Mouse (Mus musculus): Measurements from ENCODE around the gene Nsmce1. TPM values are rescaled to one million over a fixed set of nuclear protein-coding genes. Genes with fewer than 3 reads are reported as not detected.

The Nsmce1 gene
- polyA plus RNA-seq, 1 experiment from 2014 or later, result 157 TPM

GRCm38 (mm10) chr7:125507279-125507678 lies 15.9 kb upstream of the Nsmce1 start:
- no peak overlapping the region for H3K9ac ChIP-seq
- H3K4me3 ChIP-seq, result no peak overlapping the region
- H3K9me3 ChIP-seq, result no peaks in the 10 kb centered on the region
- ATAC-seq (ENCODE audit: borderline replicate concordance, extremely low read depth, low FRiP score, low TSS enrichment), result no peak
- H3K4me1 ChIP-seq, result no peaks in the 10 kb centered on the region
- no peak overlapping the region for H3K4me2 ChIP-seq
- no peaks in the 10 kb centered on the region for H3K36me3 ChIP-seq
- no peak overlapping the region for H3K27ac ChIP-seq
- no peaks in the 10 kb centered on the region for H3K27me3 ChIP-seq
- 87% methylated on average over 2 of the region's 2 CpGs for WGBS

GRCm38 (mm10) chr7:125505568-125505967 lies 14.2 kb upstream of the Nsmce1 start:
- Histone ChIP-seq H3K27me3 (no peaks in the 10 kb centered on the region), H3K4me3 (no peak overlapping the region), H3K9ac (no peak overlapping the region), H3K27ac (no peak overlapping the region), H3K9me3 (no peaks in the 10 kb centered on the region), H3K36me3 (no peaks in the 10 kb centered on the region), H3K4me1 (no peaks in the 10 kb centered on the region), H3K4me2 (no peak overlapping the region)
- 70% methylated on average over 10 of the region's 10 CpGs for whole genome bisulfite sequencing
- ATAC-seq (ENCODE audit: borderline replicate concordance, extremely low read depth, low FRiP score, low TSS enrichment), result 0 out of 2 replicates have a peak, but pooled peaks have one; percentile 27

- H3K4me2 ChIP-seq, result no peak overlapping the region
- no peaks in the 10 kb centered on the region for H3K36me3 ChIP-seq
- H3K9me3 ChIP-seq, result no peaks in the 10 kb centered on the region
- 91% methylated on average over 5 of the region's 5 CpGs for WGBS
- no peak for ATAC-seq (ENCODE audit: borderline replicate concordance, extremely low read depth, low FRiP score, low TSS enrichment)
- no peaks in the 10 kb centered on the region for H3K27me3 ChIP-seq
- no peak overlapping the region for H3K27ac ChIP-seq
- H3K4me3 ChIP-seq, result no peak overlapping the region
- H3K9ac ChIP-seq, result no peak overlapping the region
- H3K4me1 ChIP-seq, result peaks cover 4% of the 10 kb centered on the region; the same call in 1 of the 2 replicates
Observed at GRCm38 (mm10) chr7:125504618-125505017, 13.2 kb upstream of the Nsmce1 start.

- Histone ChIP-seq H3K36me3 (no peaks in the 10 kb centered on the region), H3K27me3 (no peaks in the 10 kb centered on the region), H3K9ac (no peak overlapping the region), H3K4me2 (no peak overlapping the region), H3K4me3 (no peak overlapping the region), H3K9me3 (no peaks in the 10 kb centered on the region), H3K4me1 (peaks cover 4% of the 10 kb centered on the region; the same call in 1 of the 2 replicates), H3K27ac (0 out of 2 replicates have a peak overlapping the region, but pooled peaks have one; percentile 24)
- 69% methylated on average over 5 of the region's 5 CpGs for WGBS
- no peak for ATAC-seq (ENCODE audit: borderline replicate concordance, extremely low read depth, low FRiP score, low TSS enrichment)
Observed at GRCm38 (mm10) chr7:125503374-125504092, 12.1 kb upstream of the Nsmce1 start.

- ATAC-seq (ENCODE audit: borderline replicate concordance, extremely low read depth, low FRiP score, low TSS enrichment), result no peak
- H3K4me2 ChIP-seq, result no peak overlapping the region
- no peak overlapping the region for H3K9ac ChIP-seq
- no peak overlapping the region for H3K4me3 ChIP-seq
- no peaks in the 10 kb centered on the region for H3K27me3 ChIP-seq
- H3K4me1 ChIP-seq, result peaks cover 4% of the 10 kb centered on the region; the same call in 1 of the 2 replicates
- no peaks in the 10 kb centered on the region for H3K36me3 ChIP-seq
- no peak overlapping the region for H3K27ac ChIP-seq
- H3K9me3 ChIP-seq, result no peaks in the 10 kb centered on the region
- WGBS, result 88% methylated on average over 7 of the region's 7 CpGs
Observed at GRCm38 (mm10) chr7:125500879-125501278, 9.5 kb upstream of the Nsmce1 start.

GRCm38 (mm10) chr7:125499927-125500868 lies 8.8 kb upstream of the Nsmce1 start:
- ATAC-seq (ENCODE audit: borderline replicate concordance, extremely low read depth, low FRiP score, low TSS enrichment), result no peak

GRCm38 (mm10) chr7:125495864-125496440 lies 4.6 kb upstream of the Nsmce1 start:
- H3K4me1 ChIP-seq, result peaks cover 19% of the 10 kb centered on the region
- H3K4me2 ChIP-seq, result no peak overlapping the region
- no peak for ATAC-seq (ENCODE audit: borderline replicate concordance, extremely low read depth, low FRiP score, low TSS enrichment)
- 58% methylated on average over 6 of the region's 6 CpGs for WGBS
- H3K4me3 ChIP-seq, result no peak overlapping the region
- no peaks in the 10 kb centered on the region for H3K36me3 ChIP-seq
- no peaks in the 10 kb centered on the region for H3K27me3 ChIP-seq
- no peak overlapping the region for H3K9ac ChIP-seq
- H3K27ac ChIP-seq, result no peak overlapping the region
- H3K9me3 ChIP-seq, result no peaks in the 10 kb centered on the region

More at GRCm38 (mm10) chr7:125499927-125500868, 8.8 kb upstream of the Nsmce1 start:
- Histone ChIP-seq H3K9me3 (no peaks in the 10 kb centered on the region), H3K27ac (no peak overlapping the region), H3K4me1 (peaks cover 7% of the 10 kb centered on the region; the same call in 1 of the 2 replicates), H3K27me3 (no peaks in the 10 kb centered on the region), H3K4me3 (no peak overlapping the region), H3K4me2 (no peak overlapping the region), H3K9ac (no peak overlapping the region), H3K36me3 (no peaks in the 10 kb centered on the region)
- 56% methylated on average over 13 of the region's 13 CpGs for WGBS

- Histone ChIP-seq H3K4me3 (no peak overlapping the region), H3K9ac (no peak overlapping the region), H3K4me2 (no peak overlapping the region), H3K36me3 (no peaks in the 10 kb centered on the region), H3K27ac (peak overlapping the region; percentile 80; the same call in 1 of the 2 replicates), H3K9me3 (no peaks in the 10 kb centered on the region), H3K4me1 (peaks cover 33% of the 10 kb centered on the region), H3K27me3 (no peaks in the 10 kb centered on the region)
- no peak for ATAC-seq (ENCODE audit: borderline replicate concordance, extremely low read depth, low FRiP score, low TSS enrichment)
- WGBS, result 60% methylated on average over 6 of the region's 6 CpGs
Observed at GRCm38 (mm10) chr7:125492551-125492950, 1.2 kb upstream of the Nsmce1 start.

- Histone ChIP-seq H3K36me3 (no peaks in the 10 kb centered on the region), H3K27ac (peak overlapping the region; percentile 80), H3K4me3 (peak overlapping the region; percentile 62), H3K9me3 (no peaks in the 10 kb centered on the region), H3K9ac (peak overlapping the region; percentile 55), H3K4me1 (peaks cover 33% of the 10 kb centered on the region), H3K4me2 (peak overlapping the region; percentile 64), H3K27me3 (no peaks in the 10 kb centered on the region)
- WGBS, result 20% methylated on average over 12 of the region's 12 CpGs
- ATAC-seq (ENCODE audit: borderline replicate concordance, extremely low read depth, low FRiP score, low TSS enrichment), result no peak
Observed at GRCm38 (mm10) chr7:125491760-125492159, 364 bp upstream of the Nsmce1 start.

- ATAC-seq (ENCODE audit: borderline replicate concordance, extremely low read depth, low FRiP score, low TSS enrichment), result no peak
- Histone ChIP-seq H3K9me3 (no peaks in the 10 kb centered on the region), H3K4me1 (peaks cover 30% of the 10 kb centered on the region), H3K36me3 (peaks cover 14% of the 10 kb centered on the region), H3K4me2 (no peak overlapping the region), H3K27ac (no peak overlapping the region), H3K27me3 (no peaks in the 10 kb centered on the region), H3K9ac (peak overlapping the region; percentile 69; the same call in 1 of the 2 replicates), H3K4me3 (no peak overlapping the region)
- WGBS, result 83% methylated on average over 2 of the region's 2 CpGs
Observed at GRCm38 (mm10) chr7:125489636-125490035, 1.8 kb downstream of the Nsmce1 start.

GRCm38 (mm10) chr7:125488706-125489105 lies 2.7 kb downstream of the Nsmce1 start:
- Histone ChIP-seq H3K36me3 (peaks cover 16% of the 10 kb centered on the region), H3K4me3 (no peak overlapping the region), H3K9ac (no peak overlapping the region), H3K4me2 (no peak overlapping the region), H3K27me3 (no peaks in the 10 kb centered on the region), H3K4me1 (peaks cover 30% of the 10 kb centered on the region), H3K27ac (no peak overlapping the region), H3K9me3 (no peaks in the 10 kb centered on the region)
- no peak for ATAC-seq (ENCODE audit: borderline replicate concordance, extremely low read depth, low FRiP score, low TSS enrichment)
- WGBS, result 81% methylated on average over 6 of the region's 6 CpGs

Data from lung, embryonic 15.5 days (tissue).